Mouse (Mus musculus) thymus, adult 2 months (tissue): Measurements from ENCODE around the gene Spo11.

ENCODE experiments used
- CTCF ChIP-seq: fragments of 200-500 bp; IDR thresholded peaks from 2 replicates; pipeline ENCODE4 v1.5.1; 2012; ENCODE audit warnings: mild to moderate bottlenecking, control low read depth, low read length, moderate library complexity, borderline replicate concordance; ENCODE audit not compliant: control insufficient read depth, poor library complexity, insufficient read depth; ENCODE audit errors: extremely low read depth
- POLR2A ChIP-seq: fragments of 200-500 bp; IDR thresholded peaks from 2 replicates; pipeline ENCODE4 v1.6.1; 2012; ENCODE audit warnings: mild to moderate bottlenecking, low read length, control low read depth, moderate library complexity; ENCODE audit not compliant: control insufficient read depth, poor library complexity, insufficient read depth; ENCODE audit errors: extremely low read depth

- TF ChIP-seq CTCF (no peak), POLR2A (no peak)
Measured at GRCm38 (mm10) chr2:173028508-173029031, 51.1 kb downstream of the Spo11 start.
